Mouse (Mus musculus) heart, postnatal 0 days (tissue): ENCODE data around the gene Lrch4. TPM values are rescaled to one million over a fixed set of nuclear protein-coding genes. Genes with fewer than 3 reads are reported as not detected.
A peak's percentile ranks its signal among the peaks of the same experiment; 100 is the strongest.

Experiments used
- ATAC-seq: fragments of 200-750 bp; cut with Nextera tagmentation; 2 replicates; pipeline ENCODE4 v1.8.0; 2017; ENCODE audit warnings: low read depth, moderate number of reproducible peaks, moderate library complexity; ENCODE audit not compliant: insufficient read depth
- DNase-seq: peaks from one replicate; pipeline ENCODE4 v3.0.0-alpha.2; 2016; ENCODE audit warnings: low spot score
- H3K27ac ChIP-seq: fragments of 300-500 bp; sonication (generic); 2 replicates; pipeline ENCODE4 v1.5.1; 2014; ENCODE audit warnings: low read depth, mild to moderate bottlenecking
- H3K27me3 ChIP-seq: fragments of 300-500 bp; sonication (generic); 2 replicates; pipeline ENCODE4 v1.6.1; 2014; ENCODE audit warnings: low read length, mixed read lengths; ENCODE audit not compliant: control insufficient read depth, insufficient read depth
- H3K36me3 ChIP-seq: fragments of 300-500 bp; sonication (generic); replicated peaks from 2 replicates; pipeline ENCODE4 v1.6.1; 2014; ENCODE audit warnings: low read length, mixed read lengths; ENCODE audit not compliant: control insufficient read depth, insufficient read depth
- H3K4me1 ChIP-seq: fragments of 300-500 bp; sonication (generic); 2 replicates; pipeline ENCODE4 v1.6.1; 2014; ENCODE audit warnings: antibody characterized with exemption; ENCODE audit not compliant: control insufficient read depth, insufficient read depth
- H3K4me2 ChIP-seq: fragments of 300-500 bp; sonication (generic); 2 replicates; pipeline ENCODE4 v1.6.1; 2014; ENCODE audit warnings: low read depth, mild to moderate bottlenecking, low read length, moderate library complexity
- H3K4me3 ChIP-seq: fragments of 300-500 bp; sonication (generic); 2 replicates; pipeline ENCODE4 v1.5.1; 2014; ENCODE audit warnings: low read depth, low read length
- H3K9ac ChIP-seq: fragments of 300-500 bp; sonication (generic); replicated peaks from 2 replicates; pipeline ENCODE4 v1.6.1; 2014; ENCODE audit warnings: low read depth, low read length, mixed read lengths
- H3K9me3 ChIP-seq: fragments of 300-500 bp; sonication (generic); replicated peaks from 2 replicates; pipeline ENCODE4 v1.6.1; 2016; ENCODE audit warnings: low read length; ENCODE audit not compliant: control insufficient read depth
- CTCF ChIP-seq: IDR thresholded peaks from 2 replicates; pipeline ENCODE4 v1.5.1; 2016; ENCODE audit warnings: antibody characterized with exemption, control low read depth, low read depth
- EP300 ChIP-seq: IDR thresholded peaks from 2 replicates; pipeline ENCODE4 v1.6.1; 2016; ENCODE audit warnings: antibody characterized with exemption, low read depth
- WGBS: fragments of 180-500 bp; shearing (Covaris S2); extraction: QIAGEN DNeasy Blood & Tissue Kit; methylation state at CpG from one replicate; pipeline ENCODE4 v1.1.7; 2014; 5-methylcytosine and 5-hydroxymethylcytosine counted together
- polyA plus RNA-seq: library from polyadenylated mRNA; unstranded; fragments of >200 nt; fragmentation: Nextera tagmentation; extraction: Ambion mirVana; gene quantifications from 2 replicates; pipeline ENCODE4 v1.2.1, GENCODE M21; 2015
- total RNA-seq: library from RNA; depleted of rRNA; stranded (reverse); fragments of >200 nt; gene quantifications from 2 replicates; pipeline ENCODE4 v1.2.3, GENCODE M21; 2014; ENCODE audit warnings: low replicate concordance

The Lrch4 gene
- total and polyA plus RNA-seq, 2 experiments from 2014 or later = 12.7 to 15.9 TPM

DNA sequence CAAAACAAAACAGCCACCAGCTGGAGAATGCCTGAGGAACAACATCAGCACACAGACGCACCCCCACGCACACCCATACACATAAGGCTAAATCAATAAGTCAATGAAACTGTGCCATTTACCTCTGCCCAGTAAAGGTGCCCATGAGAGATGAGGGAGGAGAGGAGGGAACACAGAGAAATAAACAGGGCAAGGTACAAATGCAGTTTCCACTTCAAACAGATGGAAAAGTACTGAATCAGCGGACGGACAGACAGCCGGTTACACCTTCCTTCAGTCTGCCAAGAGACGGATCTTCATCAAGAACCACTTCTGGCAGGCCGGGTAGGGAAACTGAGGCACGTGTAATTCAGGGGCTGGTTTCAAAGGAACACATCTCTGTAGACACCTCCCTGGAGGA lies 45.9 kb downstream of the Lrch4 start:
- Histone ChIP-seq H3K9ac (no peak overlapping the region), H3K27ac (no peak overlapping the region), H3K4me1 (peaks cover 15% of the 10 kb centered on the region), H3K9me3 (no peaks in the 10 kb centered on the region), H3K4me2 (no peak overlapping the region), H3K4me3 (no peak overlapping the region), H3K36me3 (no peaks in the 10 kb centered on the region), H3K27me3 (no peaks in the 10 kb centered on the region)
- ATAC-seq (no peak), DNase-seq (no peak)
- WGBS = 94% methylated on average over 8 of the region's 8 CpGs
- TF ChIP-seq EP300 = no peak
- TF ChIP-seq CTCF = no peak

DNA sequence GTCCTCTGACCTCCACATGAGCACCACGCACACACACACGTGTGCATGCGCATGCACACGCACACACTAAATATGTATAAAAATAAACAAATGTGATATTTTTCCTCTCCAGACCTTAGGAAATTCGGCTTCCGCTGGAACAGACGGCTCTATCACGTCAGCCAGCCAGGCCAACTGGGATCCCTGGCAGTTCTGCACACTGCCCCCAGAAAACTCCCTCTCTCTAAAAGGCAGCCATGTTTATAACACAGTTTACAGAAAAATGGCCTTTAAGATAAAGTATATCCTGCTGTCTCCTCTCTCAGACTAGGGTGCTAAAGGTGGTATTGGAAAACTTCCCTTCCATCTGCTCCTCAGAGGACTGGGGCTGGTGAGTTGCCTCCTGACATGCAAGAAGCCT lies 48.9 kb downstream of the Lrch4 start:
- ATAC-seq (no peak), DNase-seq (no peak)
- no peaks in the 10 kb centered on the region for H3K9me3 ChIP-seq
- H3K4me1 ChIP-seq = 0 out of 2 replicates have a peak, but pooled peaks cover under 1% of the 10 kb centered on the region
- no peaks in the 10 kb centered on the region; the same call in 1 of the 2 replicates for H3K36me3 ChIP-seq
- no peak for TF ChIP-seq CTCF
- no peak for TF ChIP-seq EP300
- H3K4me2 ChIP-seq = no peak overlapping the region
- H3K4me3 ChIP-seq = no peak overlapping the region
- no peaks in the 10 kb centered on the region for H3K27me3 ChIP-seq
- WGBS = 88% methylated on average over 8 of the region's 8 CpGs
- no peak overlapping the region for H3K27ac ChIP-seq
- H3K9ac ChIP-seq = no peak overlapping the region

DNA sequence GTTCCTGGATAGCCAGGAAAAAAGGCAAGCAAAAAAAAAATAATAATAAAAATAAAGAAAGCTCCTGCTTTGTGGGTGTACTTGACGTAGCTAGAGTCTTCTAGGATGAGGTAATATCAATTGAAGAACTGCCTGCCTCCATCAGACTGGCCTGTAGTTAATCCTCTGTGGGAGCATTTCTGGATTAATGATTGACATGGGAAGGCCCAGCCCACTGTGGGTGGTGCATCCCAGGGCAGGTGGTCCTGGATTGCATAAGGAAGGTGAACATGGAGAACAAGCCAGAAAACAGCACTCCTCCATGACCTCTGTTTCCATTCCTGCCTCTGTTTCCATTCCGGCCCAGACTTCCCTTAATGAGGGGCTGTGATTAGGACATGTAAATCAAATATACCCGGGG lies 49.8 kb downstream of the Lrch4 start:
- Histone ChIP-seq H3K27me3 (no peaks in the 10 kb centered on the region), H3K9ac (no peak overlapping the region), H3K36me3 (no peaks in the 10 kb centered on the region; the same call in 1 of the 2 replicates), H3K4me3 (no peak overlapping the region), H3K4me2 (no peak overlapping the region), H3K4me1 (peaks cover 9% of the 10 kb centered on the region), H3K27ac (no peak overlapping the region), H3K9me3 (no peaks in the 10 kb centered on the region)
- DNase-seq (no peak), ATAC-seq (no peak)
- TF ChIP-seq CTCF (no peak), EP300 (no peak)
- WGBS = 90% methylated on average over 3 of the region's 3 CpGs

GRCm38 (mm10) chr5:137679726-137680125 lies 50.8 kb downstream of the Lrch4 start:
- no peak overlapping the region for H3K4me3 ChIP-seq
- H3K4me2 ChIP-seq = no peak overlapping the region
- no peaks in the 10 kb centered on the region; the same call in 1 of the 2 replicates for H3K36me3 ChIP-seq
- WGBS = 90% methylated on average over 4 of the region's 4 CpGs
- H3K9me3 ChIP-seq = no peaks in the 10 kb centered on the region
- no peak overlapping the region for H3K27ac ChIP-seq
- no peaks in the 10 kb centered on the region for H3K27me3 ChIP-seq
- H3K4me1 ChIP-seq = peaks cover 11% of the 10 kb centered on the region
- TF ChIP-seq CTCF (no peak), EP300 (no peak)
- DNase-seq = no peak
- H3K9ac ChIP-seq = no peak overlapping the region
- no peak for ATAC-seq

DNA sequence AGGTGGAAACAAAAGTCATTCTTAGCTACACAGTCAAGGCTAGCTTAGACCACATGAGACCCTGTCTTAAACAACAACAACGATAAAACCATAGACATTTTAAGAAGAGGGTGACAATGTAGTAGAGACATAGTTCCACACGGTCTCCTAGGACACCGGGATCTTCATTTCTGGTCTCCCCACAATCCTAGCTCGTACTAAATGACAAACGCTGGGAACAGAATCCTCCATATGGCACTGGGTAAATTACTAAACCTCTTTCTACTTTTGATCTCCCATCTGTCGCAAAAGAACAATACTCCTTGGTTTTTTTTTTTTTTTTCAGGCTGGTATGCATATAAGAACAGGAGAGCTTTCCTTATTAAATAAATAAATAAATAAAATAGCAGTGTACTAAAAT lies 53.6 kb downstream of the Lrch4 start:
- WGBS = 91% methylated on average over 6 of the region's 6 CpGs
- no peak for TF ChIP-seq EP300
- no peak for TF ChIP-seq CTCF
- no peak overlapping the region for H3K9ac ChIP-seq
- peaks cover 11% of the 10 kb centered on the region for H3K4me1 ChIP-seq
- peak overlapping the region; percentile 15; the same call in 1 of the 2 replicates for H3K4me2 ChIP-seq
- H3K27ac ChIP-seq = no peak overlapping the region
- H3K36me3 ChIP-seq = no peaks in the 10 kb centered on the region; the same call in 1 of the 2 replicates
- no peak for DNase-seq
- peak overlapping the region; percentile 65 for H3K4me3 ChIP-seq
- no peak for ATAC-seq
- no peaks in the 10 kb centered on the region for H3K9me3 ChIP-seq
- no peaks in the 10 kb centered on the region for H3K27me3 ChIP-seq
